Mouse (Mus musculus) stomach, embryonic 15.5 days (tissue): ENCODE measurements around the gene Nckipsd. TPM values are rescaled to one million over a fixed set of nuclear protein-coding genes. Genes with fewer than 3 reads are reported as not detected.
A peak's percentile ranks its signal among the peaks of the same experiment; 100 is the strongest.

Experiments
- ATAC-seq: fragments of 200-750 bp; cut with Nextera tagmentation; 2 replicates; pipeline ENCODE4 v1.8.0; 2017; ENCODE audit warnings: low read depth, moderate number of reproducible peaks, moderate TSS enrichment; ENCODE audit not compliant: insufficient read depth, low FRiP score
- H3K27ac ChIP-seq: fragments of 300-500 bp; sonication (generic); 2 replicates; pipeline ENCODE4 v1.5.1; 2015; ENCODE audit warnings: mild to moderate bottlenecking, inconsistent platforms
- H3K27me3 ChIP-seq: fragments of 300-500 bp; sonication (generic); replicated peaks from 2 replicates; pipeline ENCODE4 v1.6.1; 2015; ENCODE audit warnings: inconsistent platforms
- H3K36me3 ChIP-seq: fragments of 300-500 bp; sonication (generic); 2 replicates; pipeline ENCODE4 v1.6.1; 2015; ENCODE audit warnings: inconsistent platforms
- H3K4me1 ChIP-seq: fragments of 300-500 bp; sonication (generic); 2 replicates; pipeline ENCODE4 v1.6.1; 2015; ENCODE audit warnings: inconsistent platforms
- H3K4me2 ChIP-seq: fragments of 300-500 bp; sonication (generic); 2 replicates; pipeline ENCODE4 v1.6.1; 2015; ENCODE audit warnings: mild to moderate bottlenecking, inconsistent platforms
- H3K4me3 ChIP-seq: fragments of 300-500 bp; sonication (generic); replicated peaks from 2 replicates; pipeline ENCODE4 v1.5.1; 2015; ENCODE audit warnings: inconsistent platforms
- H3K9ac ChIP-seq: fragments of 300-500 bp; sonication (generic); 2 replicates; pipeline ENCODE4 v1.6.1; 2015; ENCODE audit warnings: inconsistent platforms
- H3K9me3 ChIP-seq: fragments of 300-500 bp; sonication (generic); 2 replicates; pipeline ENCODE4 v1.6.1; 2016; ENCODE audit warnings: inconsistent platforms
- WGBS: fragments of 180-500 bp; shearing (Covaris S2); methylation state at CpG from one replicate; pipeline ENCODE4 v1.1.7; 2015; 5-methylcytosine and 5-hydroxymethylcytosine counted together
- microRNA-seq: library from miRNA; unstranded; fragments of <30 nt; microRNA quantifications from one replicate; pipeline ENCODE4, GENCODE M21; 2016
- polyA plus RNA-seq: library from polyadenylated mRNA; unstranded; fragments of >200 nt; fragmentation: Nextera tagmentation; extraction: Ambion mirVana; gene quantifications from 2 replicates; pipeline ENCODE4 v1.2.1, GENCODE M21; 2015

The Nckipsd gene
- polyA plus RNA-seq, 1 experiment from 2014 or later: 13.0 TPM

DNA sequence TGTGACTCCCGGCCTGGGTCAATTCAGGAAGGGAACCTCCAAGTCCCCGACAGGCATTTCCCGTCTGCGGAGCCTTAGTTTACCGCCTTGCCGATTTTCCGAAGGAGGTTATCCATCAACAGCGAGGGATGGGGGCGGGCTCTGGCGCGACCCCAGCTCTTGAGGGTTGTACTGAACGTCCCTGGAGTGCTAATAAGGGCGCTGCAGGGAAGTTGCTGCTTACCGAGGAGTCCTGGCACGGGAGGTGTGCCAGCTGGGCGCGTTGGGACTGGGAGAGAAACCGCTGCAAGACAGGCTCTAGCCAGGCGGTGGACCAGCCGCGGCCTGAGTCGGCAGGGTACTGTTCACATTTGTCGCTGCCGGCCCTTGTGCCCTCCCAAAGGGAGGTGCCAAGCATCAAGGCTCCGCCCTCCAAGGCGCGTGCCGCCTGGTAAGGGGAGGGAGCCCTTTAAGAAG is 46.1 kb downstream of the Nckipsd start:
- Histone ChIP-seq H3K27ac (peak overlapping the region; percentile 88), H3K4me3 (peak overlapping the region; percentile 66), H3K4me1 (peaks cover 16% of the 10 kb centered on the region), H3K27me3 (no peaks in the 10 kb centered on the region), H3K4me2 (peak overlapping the region; percentile 85), H3K9ac (peak overlapping the region; percentile 40), H3K36me3 (no peaks in the 10 kb centered on the region; the same call in 1 of the 2 replicates), H3K9me3 (no peaks in the 10 kb centered on the region)
- WGBS: under 1% methylated on average over 28 of the region's 28 CpGs
- ATAC-seq: peak; percentile 83

DNA sequence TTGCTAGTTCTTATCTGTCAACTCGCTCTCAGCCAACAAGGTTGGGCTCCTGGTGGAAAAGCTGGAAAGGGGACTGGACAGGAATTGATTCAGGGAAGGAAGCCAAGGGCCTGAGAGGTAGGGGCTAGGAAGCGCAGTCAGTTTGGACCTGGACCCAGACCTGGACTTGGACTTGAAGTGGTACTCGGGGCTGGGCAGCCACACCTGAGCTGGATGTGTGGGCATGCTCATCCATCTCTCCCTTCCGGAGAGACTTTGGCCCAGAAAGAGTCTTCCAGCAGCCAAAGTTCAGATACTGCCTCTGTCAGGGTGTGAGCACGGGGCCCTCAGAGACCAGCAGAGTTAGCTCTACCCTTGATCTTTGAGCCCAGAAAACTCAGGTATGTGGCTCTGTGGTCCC is 47.2 kb downstream of the Nckipsd start:
- 0 out of 2 replicates have a peak overlapping the region, but pooled peaks have one; percentile 37 for H3K27ac ChIP-seq
- no peaks in the 10 kb centered on the region for H3K27me3 ChIP-seq
- peak overlapping the region; percentile 66; the same call in 1 of the 2 replicates for H3K4me3 ChIP-seq
- H3K4me1 ChIP-seq: peaks cover 16% of the 10 kb centered on the region
- H3K36me3 ChIP-seq: no peaks in the 10 kb centered on the region; the same call in 1 of the 2 replicates
- H3K9me3 ChIP-seq: no peaks in the 10 kb centered on the region
- ATAC-seq: no peak
- no peak overlapping the region for H3K9ac ChIP-seq
- H3K4me2 ChIP-seq: peak overlapping the region; percentile 85; the same call in 1 of the 2 replicates
- WGBS: 46% methylated on average over 5 of the region's 5 CpGs

DNA sequence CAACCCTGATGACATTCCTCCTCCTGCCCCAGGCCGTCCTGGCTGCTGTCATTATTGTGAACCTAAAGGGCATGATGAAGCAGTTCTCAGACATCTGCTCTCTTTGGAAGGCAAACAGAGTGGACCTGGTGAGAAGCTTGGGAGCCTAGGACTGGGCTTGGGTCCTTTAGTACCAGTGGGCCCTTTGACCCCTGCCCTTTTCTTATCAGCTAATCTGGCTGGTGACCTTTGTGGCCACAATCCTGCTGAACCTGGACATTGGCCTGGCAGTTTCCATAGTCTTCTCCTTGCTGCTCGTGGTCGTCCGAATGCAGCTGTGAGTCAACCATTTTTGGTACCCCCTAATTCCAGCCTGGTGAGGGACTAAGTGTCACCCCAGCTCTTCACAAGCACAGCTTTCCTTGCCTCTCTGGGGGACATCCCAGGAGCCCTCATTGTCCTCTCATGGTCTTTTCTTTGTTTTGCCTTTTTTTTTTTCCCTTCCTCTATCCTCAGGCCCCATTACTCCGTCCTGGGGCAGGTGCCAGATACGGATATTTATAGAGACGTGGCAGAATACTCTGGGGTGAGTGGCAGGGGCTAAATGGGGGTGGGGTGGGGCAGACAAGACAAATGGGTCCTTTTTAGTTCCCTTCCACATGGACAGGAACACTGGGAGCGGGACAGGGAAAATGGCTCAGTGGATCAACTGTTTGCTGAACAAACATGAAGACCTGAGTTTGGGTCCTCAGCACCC is 50.8 kb downstream of the Nckipsd start:
- no peaks in the 10 kb centered on the region for H3K9me3 ChIP-seq
- no peak overlapping the region for H3K9ac ChIP-seq
- H3K4me2 ChIP-seq: no peak overlapping the region
- no peaks in the 10 kb centered on the region; the same call in 1 of the 2 replicates for H3K36me3 ChIP-seq
- H3K27me3 ChIP-seq: no peaks in the 10 kb centered on the region
- 70% methylated on average over 8 of the region's 8 CpGs for WGBS
- no peak for ATAC-seq
- H3K4me3 ChIP-seq: no peak overlapping the region
- H3K27ac ChIP-seq: no peak overlapping the region
- H3K4me1 ChIP-seq: peaks cover 6% of the 10 kb centered on the region

Small RNAs within 50 kb of the gene (microRNA-seq; reads per million reads assigned to microRNA genes)
- gene Gm23156: not detected

Other genes starting within 250 kb of the Nckipsd start
- 152 and 175 TPM in 2 replicates for gene Impdh2, start 248.1 kb upstream of the Nckipsd start, polyA plus RNA-seq
- 38.0 and 38.9 TPM in 2 replicates for gene Ndufaf3, start 240.9 kb upstream of the Nckipsd start, polyA plus RNA-seq
- 108 and 126 TPM in 2 replicates for gene Dalrd3, start 238.5 kb upstream of the Nckipsd start, polyA plus RNA-seq
- 74.9 and 88.4 TPM in 2 replicates for gene Wdr6, start 229.6 kb upstream of the Nckipsd start, polyA plus RNA-seq
- gene P4htm, start 210.7 kb upstream of the Nckipsd start, polyA plus RNA-seq: 5.5 and 6.1 TPM in 2 replicates
- gene Arih2, start 159.0 kb upstream of the Nckipsd start, polyA plus RNA-seq: 42.0 and 43.5 TPM in 2 replicates
- gene Slc25a20, start 146.3 kb upstream of the Nckipsd start, polyA plus RNA-seq: 40.5 and 51.1 TPM in 2 replicates
- 32.9 and 39.3 TPM in 2 replicates for gene Prkar2a, start 119.1 kb upstream of the Nckipsd start, polyA plus RNA-seq
- gene Ip6k2, start 24.6 kb upstream of the Nckipsd start, polyA plus RNA-seq: 71.3 and 81.9 TPM in 2 replicates
- 0.94 and 1.2 TPM in 2 replicates for gene Celsr3, start 18.0 kb downstream of the Nckipsd start, polyA plus RNA-seq
- gene Slc26a6, start 44.9 kb downstream of the Nckipsd start, polyA plus RNA-seq: 12.8 and 18.5 TPM in 2 replicates
- gene Tmem89, start 106.3 kb downstream of the Nckipsd start, polyA plus RNA-seq: not detected in 2 replicates
- gene Uqcrc1, start 128.3 kb downstream of the Nckipsd start, polyA plus RNA-seq: 499 and 511 TPM in 2 replicates
- gene Col7a1, start 145.2 kb downstream of the Nckipsd start, polyA plus RNA-seq: 5.9 and 6.6 TPM in 2 replicates
- gene Ucn2, start 177.6 kb downstream of the Nckipsd start, polyA plus RNA-seq: 0.12 and 0.19 TPM in 2 replicates
- 9.6 and 10.2 TPM in 2 replicates for gene Pfkfb4, start 183.4 kb downstream of the Nckipsd start, polyA plus RNA-seq
- gene Shisa5, start 230.2 kb downstream of the Nckipsd start, polyA plus RNA-seq: 104 and 107 TPM in 2 replicates